Mouse (Mus musculus) midbrain, embryonic 16.5 days (tissue): ENCODE results near the gene Syn3. TPM values are rescaled to one million over a fixed set of nuclear protein-coding genes. Genes with fewer than 3 reads are reported as not detected.
A peak's percentile ranks its signal among the peaks of the same experiment; 100 is the strongest.

Experiments used
- ATAC-seq: fragments of 200-750 bp; cut with Nextera tagmentation; 2 replicates; pipeline ENCODE4 v1.8.0; 2017; ENCODE audit warnings: moderate TSS enrichment
- H3K27ac ChIP-seq: fragments of 300-500 bp; sonication (generic); 2 replicates; pipeline ENCODE4 v1.5.1; 2014; ENCODE audit warnings: mild to moderate bottlenecking, low read length, mixed read lengths
- H3K27me3 ChIP-seq: fragments of 300-500 bp; sonication (generic); 2 replicates; pipeline ENCODE4 v1.6.1; 2014; ENCODE audit warnings: low read depth, low read length, mixed read lengths; ENCODE audit not compliant: control insufficient read depth, insufficient read depth
- H3K36me3 ChIP-seq: fragments of 300-500 bp; sonication (generic); 2 replicates; pipeline ENCODE4 v1.6.1; 2014; ENCODE audit warnings: mild to moderate bottlenecking, low read length, moderate library complexity, mixed read lengths; ENCODE audit not compliant: control insufficient read depth, insufficient read depth
- H3K4me1 ChIP-seq: fragments of 300-500 bp; sonication (generic); 2 replicates; pipeline ENCODE4 v1.6.1; 2014; ENCODE audit warnings: mild to moderate bottlenecking, low read length, mixed read lengths; ENCODE audit not compliant: control insufficient read depth, insufficient read depth
- H3K4me2 ChIP-seq: fragments of 300-500 bp; sonication (generic); 2 replicates; pipeline ENCODE4 v1.6.1; 2014; ENCODE audit warnings: mild to moderate bottlenecking, low read length, mixed read lengths
- H3K4me3 ChIP-seq: fragments of 300-500 bp; sonication (generic); 2 replicates; pipeline ENCODE4 v1.5.1; 2014; ENCODE audit warnings: low read depth, mild to moderate bottlenecking, low read length, moderate library complexity, mixed read lengths
- H3K9ac ChIP-seq: fragments of 300-500 bp; sonication (generic); 2 replicates; pipeline ENCODE4 v1.6.1; 2014; ENCODE audit warnings: low read depth, low read length, mixed read lengths
- H3K9me3 ChIP-seq: fragments of 300-500 bp; sonication (generic); replicated peaks from 2 replicates; pipeline ENCODE4 v1.6.1; 2014; ENCODE audit warnings: mild to moderate bottlenecking, low read length, mixed read lengths; ENCODE audit not compliant: control insufficient read depth, poor library complexity, severe bottlenecking
- WGBS: fragments of 180-500 bp; shearing (Covaris S2); extraction: QIAGEN DNeasy Blood & Tissue Kit; methylation state at CpG from one replicate; pipeline ENCODE4 v1.1.7; 2014; 5-methylcytosine and 5-hydroxymethylcytosine counted together
- polyA plus RNA-seq: library from polyadenylated mRNA; unstranded; fragments of >200 nt; fragmentation: Nextera tagmentation; extraction: Ambion mirVana; gene quantifications from 2 replicates; pipeline ENCODE4 v1.2.1, GENCODE M21; 2015

Gene Syn3
- polyA plus RNA-seq, 1 experiment from 2014 or later = 34.0 TPM

- H3K4me1 ChIP-seq = no peaks in the 10 kb centered on the region
- H3K27ac ChIP-seq = no peak overlapping the region
- no peaks in the 10 kb centered on the region for H3K27me3 ChIP-seq
- H3K9ac ChIP-seq = no peak overlapping the region
- no peaks in the 10 kb centered on the region for H3K9me3 ChIP-seq
- no peaks in the 10 kb centered on the region for H3K36me3 ChIP-seq
- 87% methylated on average over 4 of the region's 4 CpGs for WGBS
- H3K4me2 ChIP-seq = no peak overlapping the region
- no peak for ATAC-seq
- H3K4me3 ChIP-seq = no peak overlapping the region
Observed at GRCm38 (mm10) chr10:86212062-86212461, 286.6 kb downstream of the Syn3 start.

- Histone ChIP-seq H3K9ac (no peak overlapping the region), H3K4me1 (no peaks in the 10 kb centered on the region), H3K27ac (no peak overlapping the region), H3K27me3 (no peaks in the 10 kb centered on the region), H3K4me2 (no peak overlapping the region), H3K36me3 (no peaks in the 10 kb centered on the region), H3K4me3 (no peak overlapping the region), H3K9me3 (no peaks in the 10 kb centered on the region)
- ATAC-seq = no peak
Observed at GRCm38 (mm10) chr10:86203915-86204314, 294.8 kb downstream of the Syn3 start.

GRCm38 (mm10) chr10:86203175-86203574 lies 295.5 kb downstream of the Syn3 start:
- Histone ChIP-seq H3K27ac (no peak overlapping the region), H3K36me3 (no peaks in the 10 kb centered on the region), H3K4me1 (no peaks in the 10 kb centered on the region), H3K9ac (no peak overlapping the region), H3K27me3 (no peaks in the 10 kb centered on the region), H3K9me3 (no peaks in the 10 kb centered on the region), H3K4me2 (no peak overlapping the region), H3K4me3 (no peak overlapping the region)
- 91% methylated on average over 6 of the region's 6 CpGs for WGBS
- no peak for ATAC-seq

GRCm38 (mm10) chr10:86201826-86202225 lies 296.9 kb downstream of the Syn3 start:
- Histone ChIP-seq H3K9me3 (no peaks in the 10 kb centered on the region), H3K9ac (no peak overlapping the region), H3K4me1 (no peaks in the 10 kb centered on the region), H3K4me3 (no peak overlapping the region), H3K4me2 (no peak overlapping the region), H3K27ac (no peak overlapping the region), H3K36me3 (no peaks in the 10 kb centered on the region), H3K27me3 (no peaks in the 10 kb centered on the region)
- 82% methylated on average over 7 of the region's 7 CpGs for WGBS
- no peak for ATAC-seq

- H3K27me3 ChIP-seq = no peaks in the 10 kb centered on the region
- no peaks in the 10 kb centered on the region for H3K36me3 ChIP-seq
- WGBS = 89% methylated on average over 3 of the region's 3 CpGs
- no peak for ATAC-seq
- no peak overlapping the region for H3K9ac ChIP-seq
- no peaks in the 10 kb centered on the region for H3K9me3 ChIP-seq
- H3K4me3 ChIP-seq = no peak overlapping the region
- H3K4me2 ChIP-seq = no peak overlapping the region
- no peaks in the 10 kb centered on the region for H3K4me1 ChIP-seq
- H3K27ac ChIP-seq = no peak overlapping the region
Observed at GRCm38 (mm10) chr10:86201006-86201405, 297.7 kb downstream of the Syn3 start.

- WGBS = 85% methylated on average over 3 of the region's 3 CpGs
- 0 out of 2 replicates have a peak, but pooled peaks cover 2% of the 10 kb centered on the region for H3K36me3 ChIP-seq
Observed at GRCm38 (mm10) chr10:86196414-86197025, 302.2 kb downstream of the Syn3 start.

GRCm38 (mm10) chr10:86194722-86195121 lies 304.0 kb downstream of the Syn3 start:
- Histone ChIP-seq H3K4me2 (no peak overlapping the region), H3K9ac (no peak overlapping the region), H3K4me3 (no peak overlapping the region), H3K36me3 (0 out of 2 replicates have a peak, but pooled peaks cover 2% of the 10 kb centered on the region), H3K4me1 (no peaks in the 10 kb centered on the region), H3K27me3 (no peaks in the 10 kb centered on the region), H3K27ac (no peak overlapping the region; the same call in 1 of the 2 replicates), H3K9me3 (no peaks in the 10 kb centered on the region)
- ATAC-seq = no peak
- WGBS = 63% methylated on average over 4 of the region's 4 CpGs

More at GRCm38 (mm10) chr10:86196414-86197025, 302.2 kb downstream of the Syn3 start:
- Histone ChIP-seq H3K27me3 (no peaks in the 10 kb centered on the region), H3K4me1 (no peaks in the 10 kb centered on the region), H3K27ac (no peak overlapping the region), H3K4me2 (no peak overlapping the region), H3K9me3 (no peaks in the 10 kb centered on the region), H3K9ac (no peak overlapping the region), H3K4me3 (no peak overlapping the region)
- ATAC-seq = no peak

GRCm38 (mm10) chr10:86193863-86194434 lies 304.7 kb downstream of the Syn3 start:
- Histone ChIP-seq H3K4me3 (no peak overlapping the region), H3K27ac (peak overlapping the region; percentile 2; the same call in 1 of the 2 replicates), H3K36me3 (0 out of 2 replicates have a peak, but pooled peaks cover 2% of the 10 kb centered on the region), H3K27me3 (no peaks in the 10 kb centered on the region), H3K9ac (no peak overlapping the region), H3K4me2 (no peak overlapping the region), H3K9me3 (no peaks in the 10 kb centered on the region), H3K4me1 (no peaks in the 10 kb centered on the region)
- ATAC-seq = peak; percentile 28; the same call in 1 of the 2 replicates
- WGBS = 48% methylated on average over 4 of the region's 4 CpGs

GRCm38 (mm10) chr10:86188614-86189013 lies 310.1 kb downstream of the Syn3 start:
- Histone ChIP-seq H3K4me1 (no peaks in the 10 kb centered on the region), H3K4me3 (no peak overlapping the region), H3K9me3 (no peaks in the 10 kb centered on the region), H3K4me2 (no peak overlapping the region), H3K36me3 (0 out of 2 replicates have a peak, but pooled peaks cover 2% of the 10 kb centered on the region), H3K27me3 (no peaks in the 10 kb centered on the region), H3K9ac (no peak overlapping the region), H3K27ac (no peak overlapping the region)
- ATAC-seq = peak; percentile 28; the same call in 1 of the 2 replicates
- WGBS = 81% methylated on average over 4 of the region's 4 CpGs
